Mouse (Mus musculus) frontal cortex, postnatal 25 days (tissue): ENCODE measurements around the gene Timp2.

Experiments
- DNase-seq, 2 experiments: peaks; one replicate each; pipeline ENCODE4 v3.0.0; 2022; ENCODE audit warnings: low spot score in 2 of 2

The Timp2 gene

GRCm38 (mm10) chr11:118369657-118370056 is 14.1 kb upstream of the Timp2 start:
- no peak for DNase-seq

- DNase-seq = no peak
These were observed 13.7 kb upstream of the Timp2 start for GRCm38 (mm10) chr11:118369251-118369650.

GRCm38 (mm10) chr11:118368330-118368729 is 12.8 kb upstream of the Timp2 start:
- no peak for DNase-seq

GRCm38 (mm10) chr11:118366559-118366958 is 11.0 kb upstream of the Timp2 start:
- DNase-seq = no peak

- DNase-seq = no peak
These were observed 10.6 kb upstream of the Timp2 start for GRCm38 (mm10) chr11:118366108-118366507.

- no peak for DNase-seq
These were observed 9.6 kb upstream of the Timp2 start for GRCm38 (mm10) chr11:118365171-118365570.

GRCm38 (mm10) chr11:118364021-118364420 is 8.5 kb upstream of the Timp2 start:
- DNase-seq = no peak

- DNase-seq = no peak
These were observed 7.5 kb upstream of the Timp2 start for GRCm38 (mm10) chr11:118362971-118363518.

- no peak for DNase-seq
These were observed 7.0 kb upstream of the Timp2 start for GRCm38 (mm10) chr11:118362501-118362900.

GRCm38 (mm10) chr11:118360907-118361341 is 5.4 kb upstream of the Timp2 start:
- no peak for DNase-seq

- DNase-seq = no peak
These were observed 5.0 kb upstream of the Timp2 start for GRCm38 (mm10) chr11:118360491-118360890.

GRCm38 (mm10) chr11:118355205-118355604 is 335 bp downstream of the Timp2 start:
- peak; percentile 71 to 76 for DNase-seq

GRCm38 (mm10) chr11:118354636-118355191 is 826 bp downstream of the Timp2 start:
- no peak for DNase-seq

- DNase-seq = no peak
These were observed 6.0 kb downstream of the Timp2 start for GRCm38 (mm10) chr11:118349494-118349893.

- DNase-seq = no peak
These were observed 6.7 kb downstream of the Timp2 start for GRCm38 (mm10) chr11:118348877-118349276.

GRCm38 (mm10) chr11:118348419-118348818 is 7.1 kb downstream of the Timp2 start:
- no peak for DNase-seq

GRCm38 (mm10) chr11:118347911-118348310 is 7.6 kb downstream of the Timp2 start:
- DNase-seq = no peak

- no peak for DNase-seq
These were observed 8.1 kb downstream of the Timp2 start for GRCm38 (mm10) chr11:118347391-118347790.

- no peak for DNase-seq
These were observed 9.0 kb downstream of the Timp2 start for GRCm38 (mm10) chr11:118346395-118347096.

GRCm38 (mm10) chr11:118345693-118346092 is 9.8 kb downstream of the Timp2 start:
- no peak for DNase-seq

- no peak for DNase-seq
These were observed 11.9 kb downstream of the Timp2 start for GRCm38 (mm10) chr11:118343629-118344028.

- no peak for DNase-seq
These were observed 13.0 kb downstream of the Timp2 start, which contains the start of gene Cep295nl for GRCm38 (mm10) chr11:118342400-118342981. Gene Cep295nl, minus strand, starts transcription at chr11:118342500.
